Mouse (Mus musculus) E14TG2a.4 (cell line): ENCODE results near the gene Pfkfb2.

Source experiments
- H3K27me3 ChIP-seq: 2 replicates; pipeline ENCODE4 v1.6.1; 2014; ENCODE audit warnings: low read length, control low read depth; ENCODE audit not compliant: insufficient read depth
- H3K36me3 ChIP-seq: 2 replicates; pipeline ENCODE4 v1.6.1; 2014; ENCODE audit warnings: low read length, control low read depth; ENCODE audit not compliant: insufficient read depth
- H3K4me1 ChIP-seq: replicated peaks from 2 replicates; pipeline ENCODE4 v1.6.1; 2014; ENCODE audit warnings: low read depth, low read length, control low read depth
- H3K4me3 ChIP-seq: replicated peaks from 2 replicates; pipeline ENCODE4 v1.5.1; 2014; ENCODE audit warnings: mild to moderate bottlenecking, low read length
- H3K9me3 ChIP-seq: 2 replicates; pipeline ENCODE4 v1.6.1; 2014; ENCODE audit warnings: low read length, control low read depth
- CTCF ChIP-seq: conservative IDR thresholded peaks from 2 replicates; pipeline ENCODE4 v1.5.1; 2014; ENCODE audit warnings: low read length
- NANOG ChIP-seq: IDR thresholded peaks from 2 replicates; pipeline ENCODE4 v1.6.1; 2014; ENCODE audit warnings: borderline replicate concordance, low read length, mixed read lengths
- POU5F1 ChIP-seq: IDR thresholded peaks from 2 replicates; pipeline ENCODE4 v1.6.1; 2014; ENCODE audit warnings: low read length, borderline replicate concordance

Pfkfb2 gene

DNA sequence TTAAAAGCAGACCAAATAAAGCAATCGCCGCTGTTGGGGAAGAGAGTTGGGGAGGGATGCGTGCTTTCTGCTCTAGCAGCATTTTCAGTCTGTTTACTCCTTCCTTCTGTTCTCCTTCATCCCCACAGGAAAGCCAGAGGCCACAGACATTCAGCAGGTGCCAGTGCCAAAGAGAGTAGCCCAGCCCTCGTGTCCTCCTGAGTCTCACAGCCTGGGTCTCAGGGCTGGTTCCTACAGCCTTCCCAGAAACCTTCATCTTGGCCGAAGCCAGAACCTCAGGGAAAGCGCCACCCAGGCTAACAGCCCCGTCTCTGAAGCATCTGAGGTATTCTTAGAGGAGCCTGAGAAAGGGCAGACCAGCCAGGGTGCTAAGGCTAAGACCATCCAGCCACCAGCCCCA, 13.1 kb upstream of the Pfkfb2 start:
- peaks cover 26% of the 10 kb centered on the region for H3K4me1 ChIP-seq
- H3K36me3 ChIP-seq, result no peaks in the 10 kb centered on the region
- TF ChIP-seq NANOG, result no peak
- no peak for TF ChIP-seq CTCF
- no peak for TF ChIP-seq POU5F1
- no peak overlapping the region for H3K4me3 ChIP-seq
- no peaks in the 10 kb centered on the region for H3K9me3 ChIP-seq
- peaks cover 38% of the 10 kb centered on the region for H3K27me3 ChIP-seq

GRCm38 (mm10) chr1:130740781-130741720, 12.0 kb upstream of the Pfkfb2 start:
- Histone ChIP-seq H3K9me3 (no peaks in the 10 kb centered on the region), H3K4me3 (no peak overlapping the region), H3K36me3 (no peaks in the 10 kb centered on the region), H3K27me3 (peaks cover 40% of the 10 kb centered on the region), H3K4me1 (peaks cover 29% of the 10 kb centered on the region)
- TF ChIP-seq CTCF (no peak), NANOG (no peak)

DNA sequence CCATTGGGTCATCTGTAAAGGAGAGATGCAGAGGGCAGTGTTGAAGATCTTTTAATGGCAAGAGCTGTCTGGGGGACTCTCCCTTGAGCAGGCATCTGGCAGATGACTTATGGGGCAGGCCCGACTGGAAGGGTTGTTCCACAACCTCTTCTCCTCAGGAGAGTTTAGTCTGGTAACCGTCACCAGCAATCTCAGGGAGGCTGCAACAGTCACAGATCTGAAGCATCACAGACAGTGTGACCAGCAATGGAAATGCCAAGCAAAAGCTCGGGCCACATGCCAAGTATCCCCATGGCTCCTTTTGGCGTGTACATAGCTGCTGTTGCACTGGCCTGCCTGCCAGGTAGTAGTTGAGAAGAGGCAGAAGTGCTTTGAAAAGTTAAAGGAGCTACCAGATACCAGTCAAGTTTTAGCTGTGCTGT, 11.2 kb upstream of the Pfkfb2 start:
- Histone ChIP-seq H3K4me3 (no peak overlapping the region), H3K9me3 (no peaks in the 10 kb centered on the region), H3K4me1 (peaks cover 31% of the 10 kb centered on the region), H3K27me3 (peaks cover 40% of the 10 kb centered on the region), H3K36me3 (no peaks in the 10 kb centered on the region)
- no peak for TF ChIP-seq POU5F1
- no peak for TF ChIP-seq NANOG
- no peak for TF ChIP-seq CTCF

- Histone ChIP-seq H3K4me1 (peaks cover 33% of the 10 kb centered on the region), H3K36me3 (no peaks in the 10 kb centered on the region), H3K27me3 (peaks cover 40% of the 10 kb centered on the region), H3K9me3 (no peaks in the 10 kb centered on the region), H3K4me3 (no peak overlapping the region)
- TF ChIP-seq CTCF (no peak), NANOG (no peak), POU5F1 (no peak)
Observed at GRCm38 (mm10) chr1:130739636-130740035, 10.6 kb upstream of the Pfkfb2 start.

DNA sequence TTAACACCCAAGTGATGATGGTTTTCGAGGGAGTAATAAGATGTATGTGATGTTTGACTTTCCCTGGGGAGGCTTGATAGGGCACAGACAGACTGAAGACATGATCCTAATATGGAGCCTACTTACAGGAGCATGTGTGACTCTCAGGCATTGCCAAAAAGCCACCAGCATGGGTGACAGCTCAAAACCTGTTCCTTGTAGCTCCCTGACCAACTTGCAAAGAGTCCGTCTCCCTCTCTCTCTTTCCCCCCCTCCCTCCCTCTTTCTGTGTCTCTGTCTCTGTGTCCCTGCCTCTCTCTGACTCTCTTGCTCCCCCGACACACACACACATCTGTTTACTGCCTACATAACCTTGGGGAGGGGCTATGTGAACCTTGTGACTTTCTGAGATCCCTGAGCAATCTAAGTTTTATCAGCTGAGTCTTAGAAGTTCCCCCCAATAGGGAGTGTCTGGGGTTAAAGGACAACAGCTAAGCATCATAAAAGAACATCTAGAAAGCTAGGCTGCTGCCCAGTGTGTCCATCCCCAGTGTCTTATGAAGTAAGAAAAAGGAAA, 9.6 kb upstream of the Pfkfb2 start:
- TF ChIP-seq CTCF (no peak), POU5F1 (no peak), NANOG (no peak)
- Histone ChIP-seq H3K36me3 (no peaks in the 10 kb centered on the region), H3K27me3 (peaks cover 39% of the 10 kb centered on the region)

GRCm38 (mm10) chr1:130737916-130738315, 8.9 kb upstream of the Pfkfb2 start:
- Histone ChIP-seq H3K27me3 (peaks cover 31% of the 10 kb centered on the region), H3K4me3 (peak overlapping the region; percentile 51; the same call in 1 of the 2 replicates), H3K4me1 (peaks cover 33% of the 10 kb centered on the region), H3K36me3 (no peaks in the 10 kb centered on the region), H3K9me3 (no peaks in the 10 kb centered on the region)
- TF ChIP-seq CTCF (no peak), NANOG (no peak)

More for the DNA sequence above, 9.6 kb upstream of the Pfkfb2 start:
- no peak overlapping the region for H3K4me3 ChIP-seq
- no peaks in the 10 kb centered on the region for H3K9me3 ChIP-seq
- peaks cover 33% of the 10 kb centered on the region for H3K4me1 ChIP-seq

- no peaks in the 10 kb centered on the region for H3K36me3 ChIP-seq
- peak overlapping the region; percentile 51; the same call in 1 of the 2 replicates for H3K4me3 ChIP-seq
- TF ChIP-seq POU5F1 (no peak), CTCF (no peak), NANOG (no peak)
- peaks cover 27% of the 10 kb centered on the region for H3K27me3 ChIP-seq
- H3K4me1 ChIP-seq, result peaks cover 33% of the 10 kb centered on the region
- no peaks in the 10 kb centered on the region for H3K9me3 ChIP-seq
Observed at GRCm38 (mm10) chr1:130737411-130737881, 8.4 kb upstream of the Pfkfb2 start.

DNA sequence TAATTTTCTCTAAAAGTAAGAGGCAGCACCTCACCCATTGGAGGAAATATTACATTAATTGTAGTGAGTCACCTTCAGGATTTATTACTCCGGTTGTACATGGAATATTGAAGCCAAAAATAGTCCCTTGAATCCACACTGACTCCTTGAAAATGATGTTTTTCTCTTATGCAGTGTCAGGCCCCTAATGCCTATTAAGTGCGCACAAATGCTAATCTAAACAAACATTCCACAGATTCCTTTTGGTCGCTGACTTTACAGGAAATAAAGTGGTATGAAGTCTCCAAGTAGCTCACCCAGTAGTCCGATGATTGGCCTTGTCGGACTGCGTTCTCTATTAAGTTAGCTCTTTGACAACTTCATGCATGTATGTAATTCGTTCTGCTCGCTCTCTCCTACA, 5.8 kb upstream of the Pfkfb2 start:
- peaks cover 15% of the 10 kb centered on the region for H3K27me3 ChIP-seq
- no peak for TF ChIP-seq POU5F1
- no peak for TF ChIP-seq NANOG
- TF ChIP-seq CTCF, result no peak

More for the DNA sequence above, 5.8 kb upstream of the Pfkfb2 start:
- no peaks in the 10 kb centered on the region for H3K36me3 ChIP-seq
- H3K9me3 ChIP-seq, result no peaks in the 10 kb centered on the region
- H3K4me1 ChIP-seq, result peaks cover 33% of the 10 kb centered on the region
- no peak overlapping the region for H3K4me3 ChIP-seq
